ENCODE assay signal across 20 mouse cellular contexts in genomic region chr15:85750115-85750514, GRCm38 (mm10). TPM values are rescaled to one million over a fixed set of nuclear protein-coding genes. Genes with fewer than 3 reads are reported as not detected.
"Had no signal": no experiment of that assay in that cellular context is flagged by ENCODE, and none has a peak within 500 bp of the region (broad histone marks: within the 10 kb centered on the region; RNA-seq: fewer than 3 reads in every experiment).

No protein-coding gene starts in this region.

- H3K27ac ChIP-seq: midbrain, embryonic 10.5 days; midbrain, embryonic 12.5 days; neural tube, embryonic 13.5 days; neural tube, embryonic 15.5 days had no signal

- H3K9me3 ChIP-seq: midbrain, embryonic 12.5 days had no signal

- H3K4me1 ChIP-seq: midbrain, embryonic 10.5 days; midbrain, embryonic 12.5 days; neural tube, embryonic 13.5 days; neural tube, embryonic 15.5 days had no signal

- H3K9ac ChIP-seq: lung, embryonic 14.5 days; midbrain, embryonic 12.5 days; neural tube, embryonic 13.5 days; neural tube, embryonic 15.5 days had no signal

- ATAC-seq: midbrain, embryonic 16.5 days had no signal

- H3K27me3 ChIP-seq: neural tube, embryonic 15.5 days had no signal

- DNase-seq: lung, embryonic 14.5 days; lung, postnatal 10 days; lung, postnatal 4 days; midbrain, embryonic 14.5 days; retina, postnatal 1 day; right cerebral cortex, adult 18-20 months; right cerebral cortex, postnatal 25 days; right cerebral cortex, postnatal 4 days; spleen, adult 18-20 months; thymus, adult 18-20 months; thymus, postnatal 14 days; thymus, postnatal 36 days had no signal

- H3K36me3 ChIP-seq: midbrain, embryonic 10.5 days; midbrain, embryonic 12.5 days; neural tube, embryonic 13.5 days; neural tube, embryonic 15.5 days had no signal

- H3K4me2 ChIP-seq: lung, embryonic 14.5 days; midbrain, embryonic 12.5 days; neural tube, embryonic 13.5 days; neural tube, embryonic 15.5 days had no signal

- H3K4me3 ChIP-seq: midbrain, embryonic 10.5 days; midbrain, embryonic 12.5 days; myocyte; neural tube, embryonic 13.5 days; neural tube, embryonic 15.5 days had no signal

RNA-seq across cellular contexts. Expression of gene Ppara, which starts 15.3 kb away (rescaled TPM):
- total RNA-seq: megakaryocyte, adult 5-6 weeks; megakaryocyte-erythroid progenitor cell, adult 5-6 weeks had no signal
